Mouse (Mus musculus) left cerebral cortex, adult 2 months (tissue): ENCODE measurements around the gene Zic4. TPM values are rescaled to one million over a fixed set of nuclear protein-coding genes. Genes with fewer than 3 reads are reported as not detected.

Source experiments
- DNase-seq, 2 experiments: peaks; one replicate each; pipeline ENCODE4 v3.0.0; 2021 to 2022; ENCODE audit warnings: low spot score in 2 of 2, mixed read lengths in 1 of 2; ENCODE audit errors: extremely low spot score in 1 of 2
- H3K27ac ChIP-seq: fragments of 200-600 bp; 2 replicates; pipeline ENCODE4 v1.8.1; 2022
- H3K4me3 ChIP-seq: fragments of 200-600 bp; 2 replicates; pipeline ENCODE4 v1.8.1; 2022
- CTCF ChIP-seq: fragments of 200-600 bp; IDR thresholded peaks from 2 replicates; pipeline ENCODE4 v1.8.1; 2022; ENCODE audit warnings: antibody characterized with exemption, mild to moderate bottlenecking, moderate library complexity
- intact Hi-C: fragments of 180-260 bp; cut with DNase I; formaldehyde crosslinking; loops from one replicate; pipeline ENCODE4 v1.15.1; 2025
- total RNA-seq, 2 experiments: library from RNA; stranded (reverse); gene quantifications; 2 replicates each; pipeline ENCODE4 v1.2.3; 2021

The Zic4 gene
- total RNA-seq, 2 experiments from 2014 or later = 4.0 to 4.6 TPM

GRCm38 (mm10) chr9:91414007-91414661 is 51.9 kb downstream of the Zic4 start:
- no peak overlapping the region for H3K4me3 ChIP-seq
- no peak for DNase-seq
- no peak for TF ChIP-seq CTCF
- H3K27ac ChIP-seq = no peak overlapping the region
- intact Hi-C loops = no loop called here

DNA sequence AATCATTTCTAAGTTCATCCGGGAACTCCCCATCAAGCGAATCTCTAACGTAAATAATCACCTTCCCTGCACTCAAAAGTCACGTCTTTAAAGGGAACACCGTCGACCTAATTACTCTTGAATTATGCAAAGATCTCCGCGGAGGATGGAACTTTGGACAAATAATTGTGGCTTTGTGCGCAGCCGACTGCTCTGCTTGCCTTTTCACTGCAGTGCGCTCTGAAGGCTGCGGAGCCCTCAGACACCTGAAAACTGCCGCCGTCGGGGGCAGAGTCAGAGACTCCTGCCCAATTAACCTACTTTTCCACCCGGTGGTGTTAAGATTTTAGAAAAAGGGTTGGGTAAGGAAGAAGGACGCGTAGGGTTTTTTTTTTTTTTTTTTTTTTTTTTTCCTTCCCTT is 58.2 kb downstream of the Zic4 start:
- intact Hi-C loops = no loop called here
- TF ChIP-seq CTCF = no peak
- Histone ChIP-seq H3K27ac (no peak overlapping the region), H3K4me3 (no peak overlapping the region)
- no peak for DNase-seq

Other genes with a start within 250 kb of the Zic4 start
- gene Zic1, start 3.4 kb downstream of the Zic4 start, total RNA-seq = 10 to 100 TPM; 15.8 to 16.0 TPM